Mouse (Mus musculus) spleen, adult 2 months (tissue): ENCODE results near the gene Ccs.

Source experiments
- CTCF ChIP-seq: fragments of 200-500 bp; IDR thresholded peaks from 2 replicates; pipeline ENCODE4 v1.5.1; 2011; ENCODE audit warnings: mild to moderate bottlenecking, inconsistent platforms; ENCODE audit not compliant: insufficient read depth, insufficient read length, insufficient replicate concordance; ENCODE audit errors: extremely low read depth
- POLR2A ChIP-seq: fragments of 200-500 bp; IDR thresholded peaks from 2 replicates; pipeline ENCODE4 v1.6.1; 2011; ENCODE audit warnings: low read depth, low read length, inconsistent platforms

GRCm38 (mm10) chr19:4839149-4839548, at the start of gene Ccs, which contains the start of gene Ccdc87:
- TF ChIP-seq POLR2A = peak; percentile 26; the same call in 1 of the 2 replicates
- TF ChIP-seq CTCF = no peak
